Mouse (Mus musculus): ENCODE data around the gene Tanc1. TPM values are rescaled to one million over a fixed set of nuclear protein-coding genes. Genes with fewer than 3 reads are reported as not detected.

Gene Tanc1
- polyA plus RNA-seq, 1 experiment from 2014 or later = 8.5 TPM

DNA sequence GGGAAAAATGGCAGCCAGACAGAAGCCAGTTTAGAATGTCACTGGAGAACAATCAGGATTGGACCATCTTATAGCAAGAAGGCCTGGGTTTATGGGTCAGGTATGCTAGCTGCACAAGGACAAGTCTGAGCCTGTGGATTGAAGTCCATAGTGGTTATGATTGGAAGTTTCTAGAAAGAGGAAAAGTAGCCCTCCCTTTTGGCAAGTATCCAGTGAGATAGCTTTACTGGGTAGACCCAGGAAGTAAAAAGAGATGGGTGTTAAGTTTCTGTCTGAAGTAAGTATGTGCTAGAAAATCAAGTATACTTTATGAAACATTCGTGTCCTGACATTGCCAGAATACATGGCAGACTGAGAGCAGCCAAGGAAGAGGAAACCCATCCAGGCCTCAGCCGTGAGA is 103.2 kb downstream of the Tanc1 start:
- no peak for TF ChIP-seq CTCF (IDR thresholded peaks at IDR 0.05; ENCODE audit: low read depth)

DNA sequence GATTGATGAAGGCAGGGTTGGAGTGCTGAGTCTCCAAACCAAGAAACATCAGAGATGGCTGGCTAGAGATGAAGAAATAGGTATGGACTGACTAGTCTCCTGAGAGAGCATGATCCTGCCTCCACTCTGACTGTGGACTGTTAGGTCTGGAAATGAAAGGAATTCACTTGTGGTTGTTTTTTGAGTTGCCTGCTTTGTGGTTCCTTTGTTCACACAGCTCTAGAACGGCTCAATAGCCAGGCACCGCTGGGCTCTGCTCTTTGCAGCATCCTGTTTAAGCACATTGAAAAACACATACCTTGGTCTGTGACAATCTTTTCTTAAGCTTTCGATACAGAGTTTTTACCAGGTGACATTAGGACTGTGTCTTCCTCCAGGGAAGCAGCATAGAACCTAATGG is 104.6 kb downstream of the Tanc1 start:
- Histone ChIP-seq H3K27ac (ENCODE audit: low read depth, low read length) (no peak overlapping the region), H3K9ac (ENCODE audit: low read depth, low read length) (no peak overlapping the region), H3K4me2 (replicated peaks; ENCODE audit: low read depth) (no peak overlapping the region), H3K27me3 (replicated peaks; ENCODE audit: control insufficient read depth, insufficient read depth, low read length) (no peaks in the 10 kb centered on the region), H3K9me3 (ENCODE audit: control insufficient read depth) (no peaks in the 10 kb centered on the region), H3K36me3 (ENCODE audit: control insufficient read depth, insufficient read depth) (no peaks in the 10 kb centered on the region), H3K4me1 (replicated peaks; ENCODE audit: control insufficient read depth, insufficient read depth, low read length) (peaks cover 6% of the 10 kb centered on the region; the same call in 1 of the 2 replicates), H3K4me3 (ENCODE audit: low read depth, low read length) (no peak overlapping the region)
- ATAC-seq = no peak
- 86% methylated on average over 3 of the region's 3 CpGs for WGBS
- no peak for TF ChIP-seq CTCF (IDR thresholded peaks at IDR 0.05; ENCODE audit: low read depth)

More for the DNA sequence above, 103.2 kb downstream of the Tanc1 start:
- no peak overlapping the region for H3K9ac ChIP-seq (ENCODE audit: low read depth, low read length)
- 76% methylated on average over 2 of the region's 2 CpGs for WGBS
- no peak overlapping the region for H3K4me3 ChIP-seq (ENCODE audit: low read depth, low read length)
- H3K36me3 ChIP-seq (ENCODE audit: control insufficient read depth, insufficient read depth) = no peaks in the 10 kb centered on the region
- ATAC-seq = no peak
- no peaks in the 10 kb centered on the region for H3K27me3 ChIP-seq (replicated peaks; ENCODE audit: control insufficient read depth, insufficient read depth, low read length)
- H3K27ac ChIP-seq (ENCODE audit: low read depth, low read length) = no peak overlapping the region
- H3K4me2 ChIP-seq (replicated peaks; ENCODE audit: low read depth) = no peak overlapping the region
- no peaks in the 10 kb centered on the region for H3K9me3 ChIP-seq (ENCODE audit: control insufficient read depth)
- no peaks in the 10 kb centered on the region for H3K4me1 ChIP-seq (replicated peaks; ENCODE audit: control insufficient read depth, insufficient read depth, low read length)

DNA sequence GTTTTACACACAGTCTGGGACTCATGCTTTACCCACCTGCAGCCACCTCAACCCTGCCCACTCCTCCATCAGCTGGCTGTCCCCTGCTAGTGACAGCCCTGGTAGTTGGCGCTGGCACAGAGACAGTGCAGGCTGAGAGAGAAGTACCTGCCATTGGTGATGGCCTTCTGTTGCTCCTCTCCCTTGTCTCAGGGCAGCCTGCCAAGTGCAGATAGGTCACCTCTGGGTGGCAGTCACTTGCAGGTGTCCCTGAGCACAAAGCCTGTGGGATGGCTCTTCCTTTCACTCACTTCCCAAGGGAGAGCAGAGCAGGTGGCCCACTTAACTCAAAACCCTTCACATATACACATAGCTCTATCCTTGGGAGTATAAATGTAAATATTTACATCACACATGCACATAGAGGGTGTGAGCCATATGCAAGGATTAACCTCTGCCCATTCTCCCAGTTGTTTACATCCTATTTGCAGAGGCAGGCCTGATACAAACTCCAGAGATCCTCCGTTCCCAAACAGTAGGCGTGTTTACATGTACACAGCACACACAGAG is 106.0 kb downstream of the Tanc1 start:
- Histone ChIP-seq H3K4me2 (replicated peaks; ENCODE audit: low read depth) (no peak overlapping the region), H3K27me3 (replicated peaks; ENCODE audit: control insufficient read depth, insufficient read depth, low read length) (no peaks in the 10 kb centered on the region), H3K9me3 (ENCODE audit: control insufficient read depth) (no peaks in the 10 kb centered on the region), H3K36me3 (ENCODE audit: control insufficient read depth, insufficient read depth) (no peaks in the 10 kb centered on the region), H3K4me1 (replicated peaks; ENCODE audit: control insufficient read depth, insufficient read depth, low read length) (peaks cover 11% of the 10 kb centered on the region; the same call in 1 of the 2 replicates), H3K27ac (ENCODE audit: low read depth, low read length) (no peak overlapping the region), H3K4me3 (ENCODE audit: low read depth, low read length) (no peak overlapping the region), H3K9ac (ENCODE audit: low read depth, low read length) (no peak overlapping the region)
- no peak for ATAC-seq
- TF ChIP-seq CTCF (IDR thresholded peaks at IDR 0.05; ENCODE audit: low read depth) = peak; percentile 37
- WGBS = 67% methylated on average over 3 of the region's 3 CpGs

DNA sequence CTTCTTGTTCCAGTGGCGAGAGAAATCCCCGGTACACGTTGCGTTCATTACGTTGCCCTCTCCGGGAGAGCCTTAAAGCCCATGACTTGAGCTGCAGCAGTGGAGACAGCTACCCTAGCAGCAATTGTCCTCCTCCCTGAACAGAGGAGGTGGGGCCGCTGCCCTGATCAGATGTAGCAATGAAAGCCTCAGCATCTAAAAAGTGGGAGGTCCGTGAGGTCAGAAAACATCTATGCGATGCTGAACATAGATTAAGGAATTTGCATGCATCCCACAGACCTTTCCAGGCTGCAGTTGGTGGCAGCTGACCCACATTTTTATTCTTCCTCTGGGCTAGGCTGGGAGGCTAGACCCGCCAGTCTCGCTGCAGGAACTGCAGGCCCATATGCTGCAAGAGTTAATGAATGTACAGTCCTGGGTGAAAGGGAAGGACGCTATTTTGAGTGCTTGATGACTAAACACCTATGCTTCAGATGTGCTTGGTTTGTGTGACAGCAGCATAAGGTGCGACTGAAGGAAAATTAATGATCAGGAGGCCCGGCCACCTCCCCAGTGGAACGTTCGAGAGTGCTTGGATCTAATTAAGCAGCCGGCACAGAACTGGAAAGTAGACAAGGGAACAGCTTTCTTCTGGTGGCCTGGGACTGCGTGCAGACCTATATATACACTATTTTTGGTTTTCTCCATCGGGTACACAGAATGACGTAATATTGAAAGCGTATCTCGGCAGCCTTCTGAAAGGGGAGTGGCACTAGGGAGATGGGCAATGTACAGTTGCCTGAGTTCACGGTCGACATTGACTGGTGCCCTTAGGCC is 107.0 kb downstream of the Tanc1 start:
- Histone ChIP-seq H3K27me3 (replicated peaks; ENCODE audit: control insufficient read depth, insufficient read depth, low read length) (no peaks in the 10 kb centered on the region), H3K9me3 (ENCODE audit: control insufficient read depth) (no peaks in the 10 kb centered on the region), H3K27ac (ENCODE audit: low read depth, low read length) (no peak overlapping the region), H3K4me3 (ENCODE audit: low read depth, low read length) (no peak overlapping the region), H3K36me3 (ENCODE audit: control insufficient read depth, insufficient read depth) (no peaks in the 10 kb centered on the region), H3K9ac (ENCODE audit: low read depth, low read length) (no peak overlapping the region), H3K4me2 (replicated peaks; ENCODE audit: low read depth) (no peak overlapping the region), H3K4me1 (replicated peaks; ENCODE audit: control insufficient read depth, insufficient read depth, low read length) (peaks cover 11% of the 10 kb centered on the region; the same call in 1 of the 2 replicates)
- no peak for ATAC-seq
- TF ChIP-seq CTCF (IDR thresholded peaks at IDR 0.05; ENCODE audit: low read depth) = no peak
- WGBS = 59% methylated on average over 24 of the region's 24 CpGs

DNA sequence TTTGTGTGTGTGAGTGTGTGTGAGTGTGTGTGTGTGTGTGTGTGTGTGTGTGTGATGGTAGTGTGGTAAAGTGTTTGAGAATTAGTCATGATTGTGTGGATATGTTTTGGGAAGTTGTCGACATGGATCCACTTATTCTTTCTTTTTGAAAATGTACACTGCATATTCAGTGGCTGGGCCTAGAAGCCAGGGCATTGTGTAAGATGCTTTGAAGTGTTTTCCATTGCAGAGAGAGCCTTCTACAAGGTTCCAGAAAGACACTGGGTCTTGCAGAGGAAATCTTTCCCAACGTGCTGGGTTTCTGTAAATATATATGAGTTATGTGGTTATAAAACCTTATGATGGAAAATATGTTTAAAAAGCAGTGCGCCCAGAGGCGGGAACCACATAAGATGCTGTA is 108.0 kb downstream of the Tanc1 start:
- no peaks in the 10 kb centered on the region for H3K27me3 ChIP-seq (replicated peaks; ENCODE audit: control insufficient read depth, insufficient read depth, low read length)
- no peak for ATAC-seq
- no peak overlapping the region for H3K4me2 ChIP-seq (replicated peaks; ENCODE audit: low read depth)
- no peak overlapping the region for H3K9ac ChIP-seq (ENCODE audit: low read depth, low read length)
- 61% methylated on average over 4 of the region's 4 CpGs for WGBS
- no peak for TF ChIP-seq CTCF (IDR thresholded peaks at IDR 0.05; ENCODE audit: low read depth)
- H3K27ac ChIP-seq (ENCODE audit: low read depth, low read length) = no peak overlapping the region
- H3K4me3 ChIP-seq (ENCODE audit: low read depth, low read length) = no peak overlapping the region
- peaks cover 11% of the 10 kb centered on the region; the same call in 1 of the 2 replicates for H3K4me1 ChIP-seq (replicated peaks; ENCODE audit: control insufficient read depth, insufficient read depth, low read length)
- no peaks in the 10 kb centered on the region for H3K9me3 ChIP-seq (ENCODE audit: control insufficient read depth)
- no peaks in the 10 kb centered on the region for H3K36me3 ChIP-seq (ENCODE audit: control insufficient read depth, insufficient read depth)

DNA sequence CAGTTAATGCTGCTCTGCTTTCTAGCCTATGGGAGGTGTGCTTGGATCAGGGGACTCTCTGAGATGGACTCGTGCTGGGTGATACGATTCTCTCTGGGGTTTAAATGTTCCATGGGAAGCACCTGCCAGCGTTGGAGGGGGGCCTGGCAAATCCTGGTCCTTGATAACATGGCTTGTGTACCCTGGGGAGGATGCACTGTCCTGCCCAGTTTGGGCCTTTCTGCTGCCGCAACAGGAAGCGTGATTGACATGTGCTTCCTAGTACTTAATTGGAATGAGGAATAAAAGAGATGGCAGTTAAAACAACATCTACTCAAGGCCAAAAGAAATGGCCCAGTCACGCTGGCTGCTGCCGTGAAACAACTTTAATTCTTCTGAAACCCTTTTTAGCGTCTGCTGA is 109.3 kb downstream of the Tanc1 start:
- H3K27me3 ChIP-seq (replicated peaks; ENCODE audit: control insufficient read depth, insufficient read depth, low read length) = no peaks in the 10 kb centered on the region
- no peak overlapping the region for H3K27ac ChIP-seq (ENCODE audit: low read depth, low read length)
- H3K9ac ChIP-seq (ENCODE audit: low read depth, low read length) = no peak overlapping the region
- no peak for ATAC-seq
- TF ChIP-seq CTCF (IDR thresholded peaks at IDR 0.05; ENCODE audit: low read depth) = no peak
- H3K9me3 ChIP-seq (ENCODE audit: control insufficient read depth) = no peaks in the 10 kb centered on the region
- no peaks in the 10 kb centered on the region; the same call in 1 of the 2 replicates for H3K36me3 ChIP-seq (ENCODE audit: control insufficient read depth, insufficient read depth)
- no peak overlapping the region for H3K4me3 ChIP-seq (ENCODE audit: low read depth, low read length)
- 60% methylated on average over 8 of the region's 8 CpGs for WGBS
- H3K4me1 ChIP-seq (replicated peaks; ENCODE audit: control insufficient read depth, insufficient read depth, low read length) = peaks cover 11% of the 10 kb centered on the region; the same call in 1 of the 2 replicates
- no peak overlapping the region for H3K4me2 ChIP-seq (replicated peaks; ENCODE audit: low read depth)

Data from intestine, postnatal 0 days (tissue).